24 mouse cellular contexts compared by ENCODE assay signal in genomic region chr3:115575371-115575770, GRCm38 (mm10).
DNase-seq lines count a peak whose midpoint lies in the region; ATAC-seq and TF ChIP-seq lines count a peak whose summit lies in the region.
"Had no signal": no experiment of that assay in that cellular context is flagged by ENCODE, and none has a peak within 500 bp of the region (broad histone marks: within the 10 kb centered on the region; RNA-seq: fewer than 3 reads in every experiment).

No protein-coding gene starts in this region.

- H3K27ac ChIP-seq in kidney, postnatal 0 days, result no peak overlapping the region
- peak overlapping the region; percentile 57; the same call in 1 of the 2 replicates for H3K27ac ChIP-seq in embryonic fibroblast, embryonic 13.5 days (ENCODE audit: insufficient read depth, low read length)
- no peak overlapping the region for H3K27ac ChIP-seq in hindbrain, embryonic 10.5 days

- 83% methylated on average over 2 of the region's 2 CpGs for WGBS in kidney, postnatal 0 days
- 98% methylated on average over 2 of the region's 2 CpGs for WGBS in hindbrain, embryonic 10.5 days

- no peak for TF ChIP-seq POLR2A in embryonic fibroblast, embryonic 13.5 days (IDR thresholded peaks at IDR 0.05; ENCODE audit: low read depth, low read length)

- no peaks in the 10 kb centered on the region for H3K27me3 ChIP-seq in kidney, postnatal 0 days (ENCODE audit: insufficient read depth, low read length)
- H3K27me3 ChIP-seq in hindbrain, embryonic 10.5 days (ENCODE audit: insufficient read depth, poor library complexity, severe bottlenecking), result no peaks in the 10 kb centered on the region
- H3K27me3 ChIP-seq: CH12.LX, Patski had no signal

- no peak overlapping the region for H3K4me3 ChIP-seq in kidney, postnatal 0 days (replicated peaks; ENCODE audit: low read depth, low read length)
- no peak overlapping the region for H3K4me3 ChIP-seq in embryonic fibroblast, embryonic 13.5 days (ENCODE audit: insufficient read depth, low read length)
- no peak overlapping the region for H3K4me3 ChIP-seq in hindbrain, embryonic 10.5 days

- no peak for ATAC-seq in kidney, postnatal 0 days (replicated peaks; ENCODE audit: low FRiP score, low read depth)
- ATAC-seq: activated CD4-positive, CD25-positive, alpha-beta regulatory T cell, adult 4 months; CD4-positive, CD25-positive, alpha-beta regulatory T cell, adult 4 months; Patski had no signal

- H3K4me2 ChIP-seq in kidney, postnatal 0 days (ENCODE audit: low read length), result no peak overlapping the region

- no peak for TF ChIP-seq CTCF in kidney, postnatal 0 days (IDR thresholded peaks at IDR 0.05; ENCODE audit: low read depth)
- TF ChIP-seq CTCF in embryonic fibroblast, embryonic 13.5 days (IDR thresholded peaks at IDR 0.05; ENCODE audit: borderline replicate concordance, insufficient read depth, low read length), result no peak

- peak; percentile 8 for DNase-seq in kidney, postnatal 0 days (ENCODE audit: low spot score)
- no peak for DNase-seq in kidney, postnatal 14 days
- DNase-seq in 3T3-L1 (ENCODE audit: low read depth, low spot score), result peak; percentile 65
- DNase-seq in Muller cell, postnatal 12 days (ENCODE audit: inconsistent ontology term), result peak; percentile 80
- no peak for DNase-seq in hindbrain, embryonic 10.5 days (ENCODE audit: low spot score)
- no peak for DNase-seq in layer of hippocampus, postnatal 14 days (ENCODE audit: low spot score in 2 of 2)
- no peak for DNase-seq in layer of hippocampus, adult 9-10 months (ENCODE audit: low spot score)
- DNase-seq: adrenal gland, adult 2 months; adrenal gland, adult 8-10 months; adrenal gland, postnatal 10 days; adrenal gland, postnatal 14 days; adrenal gland, postnatal 25 days; adrenal gland, postnatal 36 days; B cell, adult 2 months; cerebellum, adult 11 months; cerebellum, adult 11-12 months; cerebellum, adult 18-20 months; cerebellum, adult 2 months had no signal

- no peaks in the 10 kb centered on the region for H3K9me3 ChIP-seq in kidney, postnatal 0 days (replicated peaks; ENCODE audit: low read length)
- no peaks in the 10 kb centered on the region for H3K9me3 ChIP-seq in hindbrain, embryonic 10.5 days
- H3K9me3 ChIP-seq: G1E had no signal

- H3K4me1 ChIP-seq in kidney, postnatal 0 days (replicated peaks; ENCODE audit: insufficient read depth, low read length), result no peaks in the 10 kb centered on the region
- peaks cover 4% of the 10 kb centered on the region for H3K4me1 ChIP-seq in embryonic fibroblast, embryonic 13.5 days (ENCODE audit: control insufficient read depth, insufficient read depth, low read length)
- 0 out of 2 replicates have a peak, but pooled peaks cover 4% of the 10 kb centered on the region for H3K4me1 ChIP-seq in hindbrain, embryonic 10.5 days (replicated peaks)

- no peak overlapping the region for H3K9ac ChIP-seq in kidney, postnatal 0 days (ENCODE audit: low read depth, low read length)

- no peaks in the 10 kb centered on the region for H3K36me3 ChIP-seq in kidney, postnatal 0 days (ENCODE audit: insufficient read depth, low read length)
- no peaks in the 10 kb centered on the region for H3K36me3 ChIP-seq in hindbrain, embryonic 10.5 days
- H3K36me3 ChIP-seq: G1E had no signal

Comparison
In these comparisons a context has a peak if more than half of its experiments do, and no peak if none do; other contexts are left out.
1. DNase-seq: peak in kidney, postnatal 0 days (single experiment), 3T3-L1 (single experiment) and Muller cell, postnatal 12 days (single experiment); none in kidney, postnatal 14 days (single experiment), hindbrain, embryonic 10.5 days (single experiment), layer of hippocampus, postnatal 14 days (0 of 2) and layer of hippocampus, adult 9-10 months (single experiment).